Mouse (Mus musculus) mouse trophoblast stem cell (cell line): ENCODE measurements around the gene Vdr.

Experiments
- in situ Hi-C, 2 experiments: fragments of 300-500 bp; cut with MseI, MboI; formaldehyde crosslinking; loops; 2 replicates in 1 of 2; 3 replicates in 1 of 2; pipeline ENCODE4 v1.15.1; 2025

Gene Vdr

GRCm38 (mm10) chr15:97881423-97881822, 29.0 kb downstream of the Vdr start:
- in situ Hi-C loops, result no loop called here

GRCm38 (mm10) chr15:97880441-97880840, 30.0 kb downstream of the Vdr start:
- in situ Hi-C loops, result no loop called here

GRCm38 (mm10) chr15:97878696-97879328, 31.6 kb downstream of the Vdr start:
- in situ Hi-C loops, result no loop called here

- in situ Hi-C loops, result no loop called here
Measured at GRCm38 (mm10) chr15:97875784-97876183, 34.6 kb downstream of the Vdr start.

- in situ Hi-C loops, result loop anchor here in 1 of 2 experiments (5.0 kb wide), 1 partner anchor 79 kb away; no protein-coding TSS in a partner anchor
Measured at GRCm38 (mm10) chr15:97873717-97874116, 36.7 kb downstream of the Vdr start.

GRCm38 (mm10) chr15:97872161-97872560, 38.3 kb downstream of the Vdr start:
- in situ Hi-C loops, result loop anchor here in 1 of 2 experiments (5.0 kb wide), 1 partner anchor 80 kb away; no protein-coding TSS in a partner anchor

GRCm38 (mm10) chr15:97871055-97872030, 39.1 kb downstream of the Vdr start:
- in situ Hi-C loops, result loop anchor here in 1 of 2 experiments (5.0 kb wide), 1 partner anchor 81 kb away; no protein-coding TSS in a partner anchor

GRCm38 (mm10) chr15:97870116-97870515, 40.3 kb downstream of the Vdr start:
- in situ Hi-C loops, result loop anchor here in 1 of 2 experiments (5.0 kb wide), 1 partner anchor 82 kb away; no protein-coding TSS in a partner anchor

- in situ Hi-C loops, result no loop called here
Measured at GRCm38 (mm10) chr15:97868985-97869384, 41.4 kb downstream of the Vdr start.

- in situ Hi-C loops, result no loop called here
Measured at GRCm38 (mm10) chr15:97865988-97866387, 44.4 kb downstream of the Vdr start.

GRCm38 (mm10) chr15:97865175-97865574, 45.3 kb downstream of the Vdr start:
- in situ Hi-C loops, result no loop called here

GRCm38 (mm10) chr15:97864361-97865045, 45.9 kb downstream of the Vdr start:
- in situ Hi-C loops, result no loop called here

GRCm38 (mm10) chr15:97863494-97863881, 46.9 kb downstream of the Vdr start:
- in situ Hi-C loops, result no loop called here

GRCm38 (mm10) chr15:97862881-97863493, 47.4 kb downstream of the Vdr start:
- in situ Hi-C loops, result no loop called here

- in situ Hi-C loops, result no loop called here
Measured at GRCm38 (mm10) chr15:97860353-97860752, 50.1 kb downstream of the Vdr start.

GRCm38 (mm10) chr15:97858431-97858830, 52.0 kb downstream of the Vdr start:
- in situ Hi-C loops, result no loop called here

- in situ Hi-C loops, result no loop called here
Measured at GRCm38 (mm10) chr15:97854551-97854950, 55.9 kb downstream of the Vdr start.

- in situ Hi-C loops, result no loop called here
Measured at GRCm38 (mm10) chr15:97854059-97854458, 56.4 kb downstream of the Vdr start.

GRCm38 (mm10) chr15:97852291-97852690, 58.1 kb downstream of the Vdr start:
- in situ Hi-C loops, result no loop called here

- in situ Hi-C loops, result no loop called here
Measured at GRCm38 (mm10) chr15:97851011-97851410, 59.4 kb downstream of the Vdr start.

GRCm38 (mm10) chr15:97850441-97850840, 60.0 kb downstream of the Vdr start:
- in situ Hi-C loops, result no loop called here
